Mouse (Mus musculus) E14TG2a.4 (cell line): ENCODE measurements at regions not wholly inside any gene's neighbourhood (a gene's known extent, or its start where the extent isn't known, plus 50 kb on each side); places are given as distances from the start of the nearest gene placed in this dataset.
A peak's percentile ranks its signal among the peaks of the same experiment; 100 is the strongest.

Source experiments
- H3K27me3 ChIP-seq: 2 replicates; pipeline ENCODE4 v1.6.1; 2014; ENCODE audit warnings: low read length, control low read depth; ENCODE audit not compliant: insufficient read depth
- H3K36me3 ChIP-seq: 2 replicates; pipeline ENCODE4 v1.6.1; 2014; ENCODE audit warnings: low read length, control low read depth; ENCODE audit not compliant: insufficient read depth
- H3K4me1 ChIP-seq: replicated peaks from 2 replicates; pipeline ENCODE4 v1.6.1; 2014; ENCODE audit warnings: low read depth, low read length, control low read depth
- H3K4me3 ChIP-seq: replicated peaks from 2 replicates; pipeline ENCODE4 v1.5.1; 2014; ENCODE audit warnings: mild to moderate bottlenecking, low read length
- H3K9me3 ChIP-seq: 2 replicates; pipeline ENCODE4 v1.6.1; 2014; ENCODE audit warnings: low read length, control low read depth
- CTCF ChIP-seq: conservative IDR thresholded peaks from 2 replicates; pipeline ENCODE4 v1.5.1; 2014; ENCODE audit warnings: low read length
- NANOG ChIP-seq: IDR thresholded peaks from 2 replicates; pipeline ENCODE4 v1.6.1; 2014; ENCODE audit warnings: borderline replicate concordance, low read length, mixed read lengths
- POU5F1 ChIP-seq: IDR thresholded peaks from 2 replicates; pipeline ENCODE4 v1.6.1; 2014; ENCODE audit warnings: low read length, borderline replicate concordance

DNA sequence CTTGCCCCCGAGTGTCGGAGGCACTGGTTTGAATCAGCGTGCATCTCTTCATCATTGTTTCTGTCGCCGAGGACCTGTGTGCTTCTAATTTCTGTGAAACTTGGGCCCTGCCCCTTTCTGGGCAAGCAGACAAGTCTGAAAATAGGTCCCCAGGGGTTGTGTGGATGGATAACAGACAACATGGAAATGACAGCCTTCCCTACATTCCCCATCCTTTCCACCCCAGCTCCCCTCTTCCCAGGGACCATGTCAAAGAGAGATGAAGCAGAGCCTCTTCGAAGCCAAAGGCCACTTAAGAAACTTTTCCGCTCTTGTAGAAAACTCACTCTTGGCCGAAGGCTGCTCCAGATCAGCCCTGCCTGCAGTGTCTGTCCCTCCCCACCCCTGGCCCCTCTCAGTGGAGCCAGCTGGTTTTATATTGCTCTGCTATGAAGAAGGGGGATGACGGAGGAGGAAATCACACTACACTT lies 233.2 kb downstream of the Gm45692 start:
- Histone ChIP-seq H3K9me3 (no peaks in the 10 kb centered on the region), H3K27me3 (peaks cover 14% of the 10 kb centered on the region; the same call in 1 of the 2 replicates), H3K4me1 (peaks cover 9% of the 10 kb centered on the region; the same call in 1 of the 2 replicates), H3K4me3 (peak overlapping the region; percentile 35; the same call in 1 of the 2 replicates), H3K36me3 (no peaks in the 10 kb centered on the region)
- TF ChIP-seq POU5F1 (no peak), NANOG (no peak), CTCF (no peak)

DNA sequence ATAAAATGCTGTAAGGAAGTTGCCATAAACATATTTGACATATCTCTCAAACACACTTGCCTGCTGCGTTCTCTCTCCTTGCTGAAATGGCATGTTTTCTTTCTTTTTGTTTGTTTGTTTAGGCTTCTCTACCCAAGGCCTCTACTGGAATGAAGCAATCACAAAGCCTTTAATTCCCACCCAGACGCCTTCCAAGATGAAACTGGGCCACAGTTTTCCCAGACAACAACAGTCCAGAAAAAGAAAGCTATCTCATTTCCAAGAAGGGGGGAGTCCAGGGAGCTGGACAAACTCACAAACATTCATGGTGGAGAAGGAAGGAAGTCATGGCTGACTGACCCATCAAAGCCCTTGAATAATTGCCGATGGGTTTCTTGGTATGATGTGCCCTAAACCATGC lies 234.1 kb downstream of the Gm45692 start:
- Histone ChIP-seq H3K36me3 (no peaks in the 10 kb centered on the region), H3K4me1 (peaks cover 9% of the 10 kb centered on the region; the same call in 1 of the 2 replicates), H3K4me3 (no peak overlapping the region), H3K27me3 (peaks cover 14% of the 10 kb centered on the region; the same call in 1 of the 2 replicates), H3K9me3 (no peaks in the 10 kb centered on the region)
- no peak for TF ChIP-seq POU5F1
- no peak for TF ChIP-seq NANOG
- TF ChIP-seq CTCF, result no peak

DNA sequence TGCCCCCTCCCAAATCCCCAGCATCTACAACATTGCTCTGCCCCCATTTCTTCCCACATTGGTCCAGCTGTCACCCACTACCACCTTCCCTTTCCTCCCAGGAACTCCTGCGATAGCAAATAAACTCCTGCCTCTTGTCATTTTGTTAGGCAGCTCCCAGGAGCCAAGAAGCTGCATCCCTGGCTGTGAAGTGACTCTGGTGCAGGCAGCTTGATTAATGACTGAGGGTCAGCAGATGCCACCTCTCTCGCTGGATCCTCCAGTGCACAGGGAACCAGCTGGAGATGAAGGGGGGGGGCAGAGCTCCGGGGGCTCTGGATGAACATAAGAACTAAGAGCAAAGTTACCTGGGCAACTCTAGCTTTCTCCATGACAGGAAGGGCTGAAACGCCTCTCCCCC lies 235.2 kb downstream of the Gm45692 start:
- H3K4me1 ChIP-seq, result peaks cover 9% of the 10 kb centered on the region; the same call in 1 of the 2 replicates
- TF ChIP-seq CTCF, result no peak
- TF ChIP-seq POU5F1, result no peak
- no peak for TF ChIP-seq NANOG

DNA sequence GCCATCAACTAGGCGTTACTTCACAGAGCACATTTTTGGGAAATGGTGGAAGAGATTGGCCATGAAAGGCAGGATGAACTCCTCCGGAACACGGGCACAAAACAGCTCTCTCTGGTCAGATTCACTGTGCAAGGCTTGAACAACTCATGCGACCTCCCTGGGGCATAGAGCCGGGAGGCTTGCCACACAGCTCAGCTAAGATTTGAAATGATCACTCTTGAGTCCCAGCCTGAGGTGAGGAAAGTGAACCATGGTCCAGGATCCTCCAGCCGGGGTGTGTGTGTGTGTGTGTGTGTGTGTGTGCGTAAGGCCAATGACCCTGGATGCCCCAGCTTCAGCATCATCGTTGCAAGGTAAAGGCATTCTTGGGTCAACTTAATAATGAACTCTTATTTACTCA lies 237.5 kb downstream of the Gm45692 start:
- Histone ChIP-seq H3K4me3 (no peak overlapping the region), H3K4me1 (peaks cover 8% of the 10 kb centered on the region; the same call in 1 of the 2 replicates), H3K9me3 (no peaks in the 10 kb centered on the region), H3K27me3 (peaks cover 6% of the 10 kb centered on the region; the same call in 1 of the 2 replicates), H3K36me3 (no peaks in the 10 kb centered on the region)
- TF ChIP-seq CTCF (no peak), POU5F1 (no peak), NANOG (no peak)

More for the DNA sequence above, 235.2 kb downstream of the Gm45692 start:
- Histone ChIP-seq H3K36me3 (no peaks in the 10 kb centered on the region), H3K9me3 (no peaks in the 10 kb centered on the region), H3K27me3 (peaks cover 14% of the 10 kb centered on the region; the same call in 1 of the 2 replicates), H3K4me3 (no peak overlapping the region)

DNA sequence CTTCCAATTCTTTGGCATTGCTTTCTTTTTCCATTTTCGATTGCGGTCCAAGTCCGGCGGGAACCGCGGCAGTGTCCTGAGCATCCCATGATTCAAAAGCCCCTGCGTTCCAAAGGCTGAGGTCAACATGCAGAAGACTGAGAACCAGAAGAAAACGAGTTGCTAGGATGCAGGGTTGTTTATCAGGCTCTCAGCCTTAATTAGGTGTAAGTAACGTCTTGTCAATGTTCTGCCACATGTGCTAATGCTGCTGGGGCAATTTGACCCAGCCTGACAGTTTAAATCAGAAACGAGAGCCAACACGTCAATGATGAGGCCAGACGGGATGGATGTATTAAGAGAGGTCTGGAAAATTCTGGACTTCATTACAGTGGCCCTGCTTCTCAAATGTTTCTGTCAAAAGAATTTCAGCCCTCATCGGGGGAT lies 239.4 kb downstream of the Gm45692 start:
- Histone ChIP-seq H3K4me3 (no peak overlapping the region), H3K27me3 (no peaks in the 10 kb centered on the region), H3K4me1 (peaks cover 8% of the 10 kb centered on the region), H3K36me3 (no peaks in the 10 kb centered on the region), H3K9me3 (no peaks in the 10 kb centered on the region)
- TF ChIP-seq CTCF (no peak), NANOG (no peak), POU5F1 (no peak)

DNA sequence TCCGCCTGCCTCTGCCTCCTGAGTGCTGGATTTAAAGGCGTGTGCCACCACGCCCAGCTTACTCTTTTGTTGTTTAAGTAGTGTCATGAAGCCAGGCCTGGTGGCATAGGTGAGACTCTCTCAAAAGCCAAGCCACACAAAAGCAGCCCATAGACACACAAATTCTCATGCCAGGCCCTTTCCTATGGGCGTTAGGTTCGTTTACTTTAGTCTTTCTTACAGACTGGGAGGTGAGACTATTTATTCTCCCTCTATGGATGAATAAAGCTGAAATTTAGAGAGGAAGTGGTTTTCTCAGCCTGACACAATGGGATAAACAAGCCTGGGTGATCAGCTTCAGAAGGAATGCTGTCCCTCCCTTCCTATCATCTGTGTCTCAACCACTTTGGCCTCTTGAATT lies 243.0 kb downstream of the Gm45692 start:
- Histone ChIP-seq H3K4me1 (peaks cover 8% of the 10 kb centered on the region), H3K36me3 (no peaks in the 10 kb centered on the region), H3K9me3 (no peaks in the 10 kb centered on the region), H3K4me3 (no peak overlapping the region), H3K27me3 (no peaks in the 10 kb centered on the region)
- TF ChIP-seq POU5F1, result no peak
- TF ChIP-seq NANOG, result no peak
- TF ChIP-seq CTCF, result no peak

DNA sequence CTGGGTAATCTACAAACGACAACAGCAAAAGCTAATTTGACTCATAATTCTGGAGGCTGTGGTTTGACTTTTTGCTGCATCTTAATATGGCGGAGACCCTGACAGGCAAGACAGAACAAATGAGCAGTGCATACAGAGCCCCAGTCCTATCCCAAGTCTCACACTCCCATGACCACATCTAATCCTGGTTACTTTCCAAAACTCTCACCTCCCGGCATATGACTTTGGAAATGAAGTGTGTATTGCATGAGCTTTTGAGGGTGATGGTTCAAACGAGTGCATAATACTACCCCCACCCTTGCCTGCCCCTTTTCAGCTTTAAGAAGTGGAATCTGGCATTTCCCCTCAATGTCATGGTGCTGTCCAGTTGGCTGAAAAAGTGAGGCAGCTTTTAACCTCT lies 244.3 kb downstream of the Gm45692 start:
- Histone ChIP-seq H3K27me3 (no peaks in the 10 kb centered on the region), H3K4me3 (no peak overlapping the region), H3K9me3 (no peaks in the 10 kb centered on the region), H3K36me3 (no peaks in the 10 kb centered on the region), H3K4me1 (peaks cover 8% of the 10 kb centered on the region)
- no peak for TF ChIP-seq NANOG

DNA sequence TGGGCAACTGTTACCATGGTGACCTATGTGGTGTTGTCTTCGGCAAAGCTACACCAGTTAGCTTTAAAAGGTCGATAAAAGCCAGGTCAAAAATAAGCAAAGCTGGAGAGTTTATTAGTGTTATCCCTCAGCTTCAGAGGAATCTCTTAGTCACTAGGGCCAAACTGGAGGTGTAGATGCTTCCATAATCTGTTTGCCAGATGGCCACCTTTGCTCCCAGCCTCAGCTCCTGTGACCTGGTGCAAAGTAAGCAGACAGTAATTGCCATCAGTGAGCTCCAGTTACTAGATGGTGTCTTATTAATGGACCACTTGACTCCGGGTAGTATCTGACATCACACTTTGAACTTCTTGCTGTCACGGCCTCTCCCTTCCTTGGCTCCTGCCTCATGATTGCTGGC lies 245.3 kb downstream of the Gm45692 start:
- Histone ChIP-seq H3K27me3 (no peaks in the 10 kb centered on the region), H3K9me3 (no peaks in the 10 kb centered on the region), H3K4me1 (peaks cover 8% of the 10 kb centered on the region), H3K36me3 (no peaks in the 10 kb centered on the region), H3K4me3 (no peak overlapping the region)
- no peak for TF ChIP-seq NANOG
- TF ChIP-seq POU5F1, result no peak
- no peak for TF ChIP-seq CTCF

DNA sequence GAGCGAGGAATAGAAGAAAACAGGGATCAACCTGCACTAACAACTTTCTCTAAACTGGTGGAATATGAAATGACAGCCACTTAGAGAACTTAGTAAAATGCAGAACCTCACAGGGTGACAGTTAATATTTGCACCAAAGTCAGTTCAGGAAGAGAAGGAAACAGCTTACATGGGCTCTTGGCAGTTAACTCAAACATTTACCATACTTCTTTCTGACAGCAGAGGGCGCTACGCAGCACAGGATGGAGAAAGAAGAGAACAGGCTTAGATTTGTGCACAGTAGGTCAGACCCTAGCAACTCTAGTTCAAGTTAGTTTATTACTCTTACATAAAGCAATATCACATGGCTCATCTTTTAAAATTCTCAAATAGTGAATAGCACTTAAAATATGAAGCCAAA lies 261.3 kb downstream of the Gm45692 start:
- no peak for TF ChIP-seq POU5F1
- TF ChIP-seq CTCF, result peak; percentile 60
- no peak for TF ChIP-seq NANOG
- peaks cover 4% of the 10 kb centered on the region; the same call in 1 of the 2 replicates for H3K9me3 ChIP-seq
- H3K4me1 ChIP-seq, result no peaks in the 10 kb centered on the region
- no peaks in the 10 kb centered on the region for H3K27me3 ChIP-seq
- no peak overlapping the region for H3K4me3 ChIP-seq
- H3K36me3 ChIP-seq, result no peaks in the 10 kb centered on the region
